Mouse (Mus musculus): ENCODE measurements around the gene Sesn1. TPM values are rescaled to one million over a fixed set of nuclear protein-coding genes. Genes with fewer than 3 reads are reported as not detected.

Sesn1 gene
- polyA plus RNA-seq, 1 experiment = 14.2 TPM

DNA sequence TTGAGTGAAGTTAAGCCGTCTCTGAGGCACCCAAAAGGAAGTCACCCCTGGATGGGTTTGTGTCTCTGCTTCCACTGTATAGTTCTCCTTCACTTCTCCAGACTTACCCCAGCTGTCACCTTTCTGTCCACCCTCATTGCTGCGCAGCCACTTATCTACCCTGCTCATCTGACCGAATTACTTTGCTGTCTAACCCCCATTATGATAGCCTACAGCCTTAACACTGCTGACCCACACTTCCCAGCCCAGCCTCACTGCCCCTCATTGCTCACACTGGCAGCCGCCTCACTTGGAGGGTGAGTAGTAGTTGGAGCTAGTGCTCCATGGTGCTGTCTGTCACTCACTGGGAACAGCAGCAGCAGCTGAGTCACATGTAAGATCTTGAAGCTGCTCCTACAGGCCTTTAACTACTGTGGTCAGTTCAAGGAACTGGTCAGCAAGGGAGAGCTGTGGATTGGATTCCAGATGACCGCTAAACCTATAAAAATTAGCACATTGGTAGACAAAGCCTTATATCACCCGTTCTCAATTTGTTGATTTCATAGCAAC, 4.6 kb downstream of the Sesn1 start:
- no peak for TF ChIP-seq GATA1 (IDR thresholded peaks at IDR 0.05; ENCODE audit: low read length)

DNA sequence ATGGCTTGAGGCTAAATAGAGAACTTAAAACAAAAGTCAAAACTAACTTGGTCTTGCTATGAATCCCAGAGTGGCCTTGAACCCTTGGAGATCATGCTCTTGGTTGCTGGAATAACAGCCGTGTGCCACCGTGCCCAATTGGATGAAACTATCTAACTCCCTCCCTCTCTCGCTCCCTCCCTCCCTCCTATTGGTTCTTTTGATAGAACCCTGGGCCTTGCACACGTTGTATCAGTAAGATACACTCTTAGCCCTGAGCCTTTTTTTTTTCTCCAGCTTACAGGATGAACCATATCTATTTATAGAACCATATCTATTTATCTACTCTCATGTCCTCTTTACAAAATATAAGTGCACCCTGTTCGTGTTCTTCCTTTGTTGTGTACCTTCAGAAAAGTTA, 6.8 kb downstream of the Sesn1 start:
- no peak for TF ChIP-seq GATA1 (IDR thresholded peaks at IDR 0.05; ENCODE audit: low read length)

DNA sequence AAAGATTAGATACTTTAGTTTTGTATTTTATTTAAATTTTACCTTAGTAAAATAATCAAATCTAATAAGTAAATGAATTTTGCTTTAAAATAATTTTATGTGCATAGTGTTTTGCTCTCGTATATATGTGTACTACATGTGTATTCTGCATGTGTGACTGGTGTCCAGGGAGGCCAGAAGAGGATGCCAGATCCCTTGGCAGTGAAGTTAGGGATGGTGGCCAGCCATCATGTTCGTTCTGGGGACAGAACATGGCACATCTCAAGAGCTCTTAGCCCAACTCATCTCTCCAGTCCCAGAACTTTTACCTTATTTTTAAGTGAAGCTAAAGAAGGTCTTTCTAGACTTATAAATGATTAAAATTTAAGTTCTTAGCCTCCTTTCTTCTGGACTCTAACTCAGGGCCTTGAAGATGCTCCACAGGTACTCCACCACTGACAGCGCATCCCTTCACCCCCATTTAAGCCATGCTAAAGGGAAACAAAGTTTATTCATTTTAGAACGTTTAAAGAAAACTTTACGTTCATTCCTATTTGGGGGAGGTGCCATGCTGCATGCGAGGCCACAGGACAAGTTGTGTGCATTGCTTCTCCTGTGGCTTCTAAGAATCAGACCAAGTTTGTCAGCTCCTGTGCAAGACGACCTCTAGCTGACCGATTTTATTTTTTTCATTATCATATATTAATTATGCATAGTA, 8.4 kb downstream of the Sesn1 start:
- TF ChIP-seq GATA1 (IDR thresholded peaks at IDR 0.05; ENCODE audit: low read length) = no peak

- no peak for TF ChIP-seq GATA1 (IDR thresholded peaks at IDR 0.05; ENCODE audit: low read length)
These were observed 9.6 kb downstream of the Sesn1 start for GRCm38 (mm10) chr10:41819307-41819706.

GRCm38 (mm10) chr10:41820401-41820800, 10.7 kb downstream of the Sesn1 start:
- TF ChIP-seq GATA1 (IDR thresholded peaks at IDR 0.05; ENCODE audit: low read length) = no peak

DNA sequence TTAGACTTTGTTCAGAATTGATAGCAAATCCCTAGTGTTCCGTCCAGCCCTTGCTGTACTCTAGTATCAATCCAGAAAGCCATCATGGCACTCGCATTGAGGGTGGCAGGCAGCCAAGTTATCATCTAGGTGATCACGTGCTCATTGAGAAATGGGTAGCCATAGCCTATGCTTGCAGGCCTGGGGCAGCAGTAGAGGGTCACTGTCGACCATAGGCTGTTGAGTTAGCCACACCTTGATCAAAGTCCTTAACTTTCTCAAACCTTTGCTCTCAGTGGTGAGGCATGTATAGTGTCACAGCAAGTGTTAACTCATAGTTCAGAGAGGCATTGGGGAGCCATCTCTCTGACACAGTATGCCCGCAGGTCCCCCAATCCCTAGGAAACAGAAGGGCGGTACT, 11.4 kb downstream of the Sesn1 start:
- no peak for TF ChIP-seq GATA1 (IDR thresholded peaks at IDR 0.05; ENCODE audit: low read length)

DNA sequence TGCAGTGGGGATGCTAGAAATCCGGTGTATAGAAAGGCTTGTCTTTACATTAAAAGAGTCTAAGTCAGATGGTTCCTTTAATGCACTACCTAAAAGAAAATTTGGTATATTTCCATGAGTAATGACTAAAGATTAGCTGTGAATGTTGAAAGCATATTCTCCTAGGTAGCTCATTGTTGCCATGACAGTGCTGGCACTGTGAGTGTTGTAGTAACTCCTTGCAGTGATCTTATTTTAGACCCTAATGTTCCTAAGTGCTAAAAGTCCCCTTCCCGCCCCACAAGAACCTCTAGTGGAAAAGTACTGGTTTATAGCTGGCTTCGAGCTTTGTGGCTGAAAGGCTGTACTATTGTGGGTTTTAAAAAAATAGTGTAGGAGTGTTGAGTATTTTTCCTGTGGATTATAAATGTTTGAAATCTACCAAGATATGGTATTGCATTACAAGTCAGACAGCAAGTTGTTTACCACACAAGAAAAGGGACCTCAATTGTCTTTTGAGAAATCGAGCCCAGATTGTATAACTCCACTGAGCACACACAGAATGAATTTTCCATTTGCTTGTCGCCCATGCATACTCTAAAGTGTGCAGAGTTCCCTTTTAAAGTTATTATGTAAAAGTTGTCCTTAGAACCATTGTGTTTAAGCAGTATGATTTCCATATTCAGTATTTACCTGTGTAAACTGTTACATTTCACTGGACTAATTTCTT, 13.0 kb downstream of the Sesn1 start:
- no peak for TF ChIP-seq GATA1 (IDR thresholded peaks at IDR 0.05; ENCODE audit: low read length)

- no peak for TF ChIP-seq GATA1 (IDR thresholded peaks at IDR 0.05; ENCODE audit: low read length)
These were observed 14.2 kb downstream of the Sesn1 start for GRCm38 (mm10) chr10:41823916-41824315.

- TF ChIP-seq GATA1 (IDR thresholded peaks at IDR 0.05; ENCODE audit: low read length) = no peak
These were observed 15.3 kb downstream of the Sesn1 start for GRCm38 (mm10) chr10:41825041-41825440.

- TF ChIP-seq GATA1 (IDR thresholded peaks at IDR 0.05; ENCODE audit: low read length) = no peak
These were observed 16.3 kb downstream of the Sesn1 start for GRCm38 (mm10) chr10:41825996-41826395.

DNA sequence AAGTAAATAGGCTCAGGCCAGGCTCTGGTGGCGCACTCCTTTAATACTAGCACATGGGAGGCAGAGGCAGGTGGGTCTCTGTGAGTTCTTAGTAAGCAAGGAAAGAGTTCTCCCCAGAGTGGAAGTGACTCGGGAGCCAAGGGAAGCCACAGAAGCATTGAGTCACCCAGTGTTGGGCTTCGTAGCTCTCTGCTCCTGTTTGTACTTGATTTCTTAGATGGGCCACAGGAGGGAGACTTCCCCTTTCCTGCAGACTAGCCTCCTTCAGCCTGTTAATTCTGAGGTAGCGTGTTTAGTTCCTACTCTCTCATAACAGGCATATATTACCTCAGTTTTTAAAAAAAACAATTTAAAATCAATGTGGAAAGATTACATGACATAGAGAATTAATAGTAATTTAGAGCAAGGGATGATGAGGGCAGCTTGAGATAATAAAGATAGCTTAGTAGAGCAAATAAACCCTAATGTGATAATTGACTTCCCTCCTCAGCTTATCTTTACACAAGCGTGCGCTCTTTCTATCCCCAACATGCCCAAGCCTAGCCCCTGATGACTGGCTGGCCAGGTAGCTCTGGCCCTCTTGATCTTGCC, 16.9 kb downstream of the Sesn1 start:
- no peak for TF ChIP-seq GATA1 (IDR thresholded peaks at IDR 0.05; ENCODE audit: low read length)

GRCm38 (mm10) chr10:41827784-41828183, 18.0 kb downstream of the Sesn1 start:
- no peak for TF ChIP-seq GATA1 (IDR thresholded peaks at IDR 0.05; ENCODE audit: low read length)

DNA sequence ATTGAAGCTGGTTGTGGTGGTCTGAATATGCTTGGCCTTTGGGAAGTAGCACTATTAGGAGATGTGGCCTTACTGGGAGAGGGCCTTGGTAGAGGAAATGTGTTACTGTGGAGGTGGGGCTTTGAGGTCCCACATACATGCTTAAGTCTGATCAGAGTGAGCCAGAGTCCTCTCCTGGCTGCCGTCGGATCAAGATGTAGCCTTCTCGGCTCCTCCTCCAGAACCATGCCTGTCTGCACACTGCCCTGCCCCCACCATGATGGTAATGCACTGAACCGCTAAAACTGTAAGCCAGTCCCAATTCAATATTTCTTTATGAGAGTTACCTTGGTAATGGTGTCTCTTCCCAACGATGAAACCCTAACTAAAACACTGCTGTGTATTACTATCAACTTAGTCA, 19.5 kb downstream of the Sesn1 start:
- no peak for TF ChIP-seq GATA1 (IDR thresholded peaks at IDR 0.05; ENCODE audit: low read length)

DNA sequence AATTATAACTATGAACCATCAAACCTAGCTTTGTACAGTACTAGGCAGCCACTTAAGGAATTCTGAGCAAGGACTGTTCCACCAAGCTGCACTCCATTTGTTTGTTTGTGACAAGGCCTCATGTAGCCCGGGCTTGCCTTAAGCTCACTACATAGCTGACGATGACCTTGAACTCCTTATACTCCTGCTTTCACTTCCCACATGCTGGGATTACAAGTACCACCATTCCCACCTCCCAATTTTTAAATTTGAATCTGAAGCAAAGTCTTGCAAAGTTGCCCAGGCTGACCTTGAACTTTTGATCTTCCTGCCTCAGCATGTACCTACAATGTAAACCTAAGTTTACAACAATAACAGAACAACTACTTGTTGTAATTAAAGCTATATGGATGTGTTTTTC, 20.2 kb downstream of the Sesn1 start:
- no peak for TF ChIP-seq GATA1 (IDR thresholded peaks at IDR 0.05; ENCODE audit: low read length)

GRCm38 (mm10) chr10:41830445-41830844, 20.7 kb downstream of the Sesn1 start:
- TF ChIP-seq GATA1 (IDR thresholded peaks at IDR 0.05; ENCODE audit: low read length) = no peak

DNA sequence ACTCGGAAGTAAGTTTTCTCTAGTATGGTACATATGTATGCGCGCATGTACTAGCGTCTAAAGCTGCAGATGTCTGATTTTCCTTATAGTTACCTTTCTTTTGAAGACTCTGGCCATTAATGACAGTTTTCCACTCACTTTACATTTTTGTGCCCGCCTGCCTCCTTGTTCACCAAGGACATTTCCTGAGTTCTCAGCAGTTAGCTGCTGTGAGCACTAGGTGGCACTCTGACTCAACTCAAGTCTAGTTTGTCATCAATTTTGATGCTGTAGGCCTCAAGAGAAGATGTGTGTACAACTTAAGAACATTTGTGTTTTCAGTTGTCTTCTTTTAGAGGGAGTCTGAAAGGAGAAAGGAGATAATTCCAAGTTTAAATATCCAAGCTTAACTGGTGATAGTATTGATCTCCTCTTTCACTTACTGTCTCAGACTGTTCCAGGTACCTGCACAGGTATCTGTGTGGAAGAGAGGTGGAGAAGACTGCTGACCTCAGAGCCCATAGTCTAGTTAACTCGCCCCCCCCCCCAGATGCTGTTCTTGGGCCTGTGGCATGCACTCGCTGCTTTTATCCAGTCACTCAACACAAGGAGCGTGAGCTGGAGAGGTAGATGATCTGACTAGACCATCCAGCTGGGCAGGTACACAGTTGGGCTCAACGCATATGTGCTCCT, 21.3 kb downstream of the Sesn1 start:
- TF ChIP-seq GATA1 (IDR thresholded peaks at IDR 0.05; ENCODE audit: low read length) = no peak

All from G1E-ER4 (cell line).